Mouse (Mus musculus) heart, embryonic 14.5 days (tissue): Measurements from ENCODE around the gene Inava. TPM values are rescaled to one million over a fixed set of nuclear protein-coding genes. Genes with fewer than 3 reads are reported as not detected.
A peak's percentile ranks its signal among the peaks of the same experiment; 100 is the strongest.

Experiments used
- ATAC-seq: fragments of 200-750 bp; cut with Nextera tagmentation; 2 replicates; pipeline ENCODE4 v1.8.0; 2017; ENCODE audit warnings: low read depth, moderate TSS enrichment; ENCODE audit not compliant: insufficient number of reproducible peaks, insufficient read depth, low FRiP score
- H3K27ac ChIP-seq, 2 experiments: fragments of 200-500 bp in 1 of 2; fragments of 300-500 bp in 1 of 2; sonication (generic) in 1 of 2; replicated peaks in 1 of 2; 2 replicates each; pipeline ENCODE4 v1.5.1; 2012 to 2014; ENCODE audit warnings: low read depth in 2 of 2, low read length in 2 of 2, control low read depth in 1 of 2, mild to moderate bottlenecking in 1 of 2, mixed read lengths in 1 of 2; ENCODE audit not compliant: control insufficient read depth in 1 of 2, insufficient read depth in 1 of 2
- H3K27me3 ChIP-seq: fragments of 300-500 bp; sonication (generic); 2 replicates; pipeline ENCODE4 v1.6.1; 2014; ENCODE audit warnings: mild to moderate bottlenecking, low read length, control low read depth; ENCODE audit not compliant: control insufficient read depth, insufficient read depth
- H3K36me3 ChIP-seq: fragments of 300-500 bp; sonication (generic); 2 replicates; pipeline ENCODE4 v1.6.1; 2014; ENCODE audit warnings: mild to moderate bottlenecking, control low read depth, low read length, mixed read lengths; ENCODE audit not compliant: control insufficient read depth, insufficient read depth
- H3K4me1 ChIP-seq, 2 experiments: fragments of 200-500 bp in 1 of 2; fragments of 300-500 bp in 1 of 2; sonication (generic) in 1 of 2; 2 replicates each; pipeline ENCODE4 v1.6.1; 2012 to 2014; ENCODE audit warnings: low read length in 2 of 2, control low read depth in 1 of 2, mixed read lengths in 1 of 2; ENCODE audit not compliant: control insufficient read depth in 2 of 2, insufficient read depth in 2 of 2
- H3K4me2 ChIP-seq: fragments of 300-500 bp; sonication (generic); 2 replicates; pipeline ENCODE4 v1.6.1; 2014; ENCODE audit warnings: mild to moderate bottlenecking, low read length
- H3K4me3 ChIP-seq, 2 experiments: fragments of 200-500 bp in 1 of 2; fragments of 300-500 bp in 1 of 2; sonication (generic) in 1 of 2; 2 replicates each; pipeline ENCODE4 v1.5.1; 2012 to 2014; ENCODE audit warnings: low read length in 2 of 2, mild to moderate bottlenecking in 2 of 2, control low read depth in 1 of 2, low read depth in 1 of 2, moderate library complexity in 1 of 2; ENCODE audit not compliant: control insufficient read depth in 1 of 2, insufficient read depth in 1 of 2
- H3K9ac ChIP-seq: fragments of 300-500 bp; sonication (generic); 2 replicates; pipeline ENCODE4 v1.6.1; 2014; ENCODE audit warnings: mild to moderate bottlenecking, low read length
- H3K9me3 ChIP-seq: fragments of 300-500 bp; sonication (generic); 2 replicates; pipeline ENCODE4 v1.6.1; 2016; ENCODE audit warnings: low read length, control low read depth; ENCODE audit not compliant: control insufficient read depth
- WGBS: fragments of 180-500 bp; shearing (Covaris S2); extraction: QIAGEN DNeasy Blood & Tissue Kit; methylation state at CpG from one replicate; pipeline ENCODE4 v1.1.7; 2014; 5-methylcytosine and 5-hydroxymethylcytosine counted together
- polyA plus RNA-seq: library from polyadenylated mRNA; unstranded; fragments of >200 nt; fragmentation: Nextera tagmentation; extraction: Ambion mirVana; gene quantifications from 2 replicates; pipeline ENCODE4 v1.2.1, GENCODE M21; 2014

Gene Inava
- polyA plus RNA-seq, 1 experiment from 2014 or later: 0.30 TPM

DNA sequence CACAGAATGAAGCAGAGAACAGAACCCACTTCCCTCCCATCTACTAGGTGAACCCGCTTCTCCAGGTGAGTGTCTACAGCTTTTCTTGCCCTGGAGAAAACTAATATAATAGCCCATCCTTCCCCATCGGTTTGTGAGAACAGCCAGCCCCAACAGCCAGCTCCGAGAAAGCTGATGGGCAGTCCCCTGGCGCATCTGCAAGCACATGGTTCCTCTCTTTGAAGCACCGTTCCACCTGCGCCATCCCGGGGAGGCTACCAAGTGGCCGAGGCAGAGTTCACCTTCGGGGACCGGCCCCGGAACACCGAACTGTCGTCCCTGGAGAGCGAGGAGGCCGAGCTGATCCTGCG, 25.5 kb upstream of the Inava start:
- Histone ChIP-seq H3K9ac (peak overlapping the region; percentile 68), H3K9me3 (no peaks in the 10 kb centered on the region), H3K4me1 (peaks cover 7 to 19% of the 10 kb centered on the region in 2 experiments), H3K36me3 (no peaks in the 10 kb centered on the region), H3K27me3 (peaks cover 64% of the 10 kb centered on the region), H3K4me2 (peak overlapping the region; percentile 96), H3K4me3 (peak overlapping the region; percentile 54 to 58), H3K27ac (no peak overlapping the region)
- ATAC-seq: no peak
- whole genome bisulfite sequencing: 5% methylated on average over 16 of the region's 16 CpGs

DNA sequence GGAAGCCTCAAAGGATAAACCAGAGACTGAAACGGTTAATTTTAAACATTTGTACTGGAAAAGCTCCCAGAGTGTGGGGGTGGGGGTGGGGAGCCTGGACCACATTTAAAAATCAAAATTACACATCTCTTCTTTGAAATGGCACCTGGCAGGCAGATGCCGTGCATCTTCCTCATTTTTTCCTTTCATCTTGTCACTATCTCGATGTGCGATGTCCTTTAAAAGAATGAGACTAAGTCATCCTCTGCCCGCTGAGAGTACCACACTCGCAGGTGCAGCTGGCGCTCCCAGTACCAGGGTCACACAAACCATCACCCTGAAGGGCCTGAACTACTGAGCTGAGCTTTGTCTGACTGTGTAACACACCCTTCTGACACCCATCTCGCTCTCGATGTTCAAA, 24.4 kb upstream of the Inava start:
- Histone ChIP-seq H3K27me3 (peaks cover 64% of the 10 kb centered on the region), H3K9ac (no peak overlapping the region), H3K9me3 (no peaks in the 10 kb centered on the region), H3K4me1 (peaks cover 7 to 19% of the 10 kb centered on the region in 2 experiments), H3K36me3 (no peaks in the 10 kb centered on the region), H3K4me3 (no peak overlapping the region), H3K27ac (no peak overlapping the region), H3K4me2 (no peak overlapping the region)
- 76% methylated on average over 9 of the region's 9 CpGs for WGBS
- ATAC-seq: no peak

DNA sequence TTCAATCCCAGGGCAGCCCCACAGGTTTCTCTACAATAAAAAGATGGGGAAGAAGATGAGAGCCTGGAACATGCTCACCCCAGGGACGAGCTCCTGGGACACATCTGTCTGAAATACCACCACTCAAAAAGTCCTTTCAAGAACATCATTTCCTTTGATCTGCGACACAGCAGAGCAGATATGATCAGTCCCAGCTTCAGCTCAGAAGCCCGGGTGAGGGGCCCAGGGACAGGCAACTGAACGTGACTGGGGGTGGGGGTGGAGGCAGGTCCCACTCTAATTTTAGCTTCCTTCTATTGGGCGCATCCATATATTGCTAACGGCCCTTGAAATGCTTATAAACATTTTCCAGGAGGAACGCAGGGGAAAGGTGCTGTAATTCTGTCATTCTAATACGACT, 21.6 kb upstream of the Inava start:
- Histone ChIP-seq H3K27ac (no peak overlapping the region), H3K9ac (no peak overlapping the region; the same call in 1 of the 2 replicates), H3K9me3 (no peaks in the 10 kb centered on the region), H3K36me3 (no peaks in the 10 kb centered on the region), H3K4me1 (peaks cover 4 to 16% of the 10 kb centered on the region in 2 experiments), H3K4me2 (peak overlapping the region; percentile 25), H3K4me3 (no peak overlapping the region), H3K27me3 (peaks cover 41% of the 10 kb centered on the region)
- ATAC-seq: no peak
- WGBS: 26% methylated on average over 8 of the region's 8 CpGs

DNA sequence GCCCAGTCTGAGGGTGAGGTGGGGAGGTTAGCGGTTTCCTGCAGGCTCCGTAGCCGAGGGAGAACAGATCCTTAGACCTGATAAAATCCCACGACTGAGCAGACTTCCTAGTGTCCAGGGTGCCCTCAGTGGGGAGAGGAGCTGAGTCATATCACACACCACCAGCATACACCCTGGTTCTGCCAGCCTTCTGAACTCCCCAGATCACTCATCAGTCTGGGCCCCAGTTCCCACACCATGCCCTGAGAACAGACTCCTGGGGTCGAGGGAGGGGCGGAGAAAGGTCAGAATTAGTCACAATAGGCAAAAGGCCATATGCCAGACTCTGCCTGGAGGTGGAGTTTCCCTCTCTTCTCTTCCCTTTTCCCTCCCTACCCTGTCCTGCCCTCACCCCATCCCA, 21.1 kb upstream of the Inava start:
- Histone ChIP-seq H3K27me3 (peaks cover 36% of the 10 kb centered on the region), H3K9me3 (no peaks in the 10 kb centered on the region), H3K4me3 (no peak overlapping the region), H3K4me2 (no peak overlapping the region), H3K4me1 (peaks cover 3 to 13% of the 10 kb centered on the region in 2 experiments; a peak in 3 of 4 replicates), H3K9ac (no peak overlapping the region), H3K27ac (no peak overlapping the region), H3K36me3 (no peaks in the 10 kb centered on the region)
- 26% methylated on average over 6 of the region's 6 CpGs for WGBS
- 0 out of 2 replicates have a peak, but pooled peaks have one; percentile 8 for ATAC-seq

DNA sequence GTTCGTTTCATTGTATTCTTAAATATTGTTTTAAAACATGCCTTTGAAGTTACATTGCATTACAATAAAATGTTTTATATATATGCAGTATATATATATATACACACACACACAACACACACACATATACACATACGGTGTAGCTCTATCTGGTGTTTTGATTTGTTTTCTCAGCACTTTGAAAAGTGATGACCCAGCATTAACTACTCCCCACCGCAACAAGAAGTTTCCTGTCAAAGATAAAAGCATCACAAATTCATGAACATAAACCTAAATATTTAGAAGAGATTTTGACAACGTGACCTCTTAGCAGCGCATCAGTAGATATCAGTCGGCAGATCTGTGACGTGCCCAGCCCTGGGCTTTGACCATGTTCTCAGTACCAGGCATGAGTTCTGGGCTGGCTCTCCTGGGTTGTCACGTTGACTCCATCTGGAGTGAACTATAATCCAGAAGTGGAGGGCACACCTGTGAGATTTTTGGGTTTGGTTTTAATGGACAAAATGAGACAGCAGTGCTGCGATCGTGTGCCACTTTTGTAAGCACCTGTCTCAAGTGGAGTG, 20.5 kb upstream of the Inava start:
- 82% methylated on average over 10 of the region's 10 CpGs for WGBS
- no peak for ATAC-seq
- Histone ChIP-seq H3K27me3 (peaks cover 30% of the 10 kb centered on the region), H3K9ac (no peak overlapping the region), H3K4me2 (no peak overlapping the region), H3K4me1 (peaks cover 0 to 9% of the 10 kb centered on the region in 2 experiments; a peak in 3 of 4 replicates), H3K4me3 (no peak overlapping the region), H3K9me3 (no peaks in the 10 kb centered on the region), H3K36me3 (no peaks in the 10 kb centered on the region), H3K27ac (no peak overlapping the region)

DNA sequence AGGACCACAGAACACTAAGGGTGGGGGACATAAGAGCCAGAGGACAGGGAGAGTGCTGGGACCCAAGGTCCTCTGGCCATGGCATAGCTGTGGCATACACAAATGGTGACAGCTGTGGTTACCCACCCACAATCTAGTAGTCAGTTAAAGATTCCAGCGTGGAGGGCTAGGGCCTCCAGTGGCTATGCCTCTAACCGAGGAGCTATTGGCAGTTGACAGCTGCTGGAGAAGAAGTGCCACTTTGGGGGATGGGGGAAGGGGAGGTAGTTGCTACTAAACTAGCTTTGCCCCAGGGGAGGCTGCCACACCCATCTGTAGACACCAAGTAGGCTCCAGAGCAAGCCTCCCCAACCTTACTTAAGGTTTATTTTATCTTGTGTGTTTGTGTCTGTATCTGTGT, 19.4 kb upstream of the Inava start:
- WGBS: 11% methylated on average over 2 of the region's 2 CpGs
- Histone ChIP-seq H3K27ac (no peak overlapping the region), H3K9ac (no peak overlapping the region), H3K9me3 (no peaks in the 10 kb centered on the region), H3K27me3 (peaks cover 19% of the 10 kb centered on the region), H3K4me1 (peaks cover 0 to 7% of the 10 kb centered on the region in 2 experiments; a peak in 2 of 4 replicates), H3K4me2 (no peak overlapping the region), H3K4me3 (no peak overlapping the region), H3K36me3 (no peaks in the 10 kb centered on the region)
- no peak for ATAC-seq

DNA sequence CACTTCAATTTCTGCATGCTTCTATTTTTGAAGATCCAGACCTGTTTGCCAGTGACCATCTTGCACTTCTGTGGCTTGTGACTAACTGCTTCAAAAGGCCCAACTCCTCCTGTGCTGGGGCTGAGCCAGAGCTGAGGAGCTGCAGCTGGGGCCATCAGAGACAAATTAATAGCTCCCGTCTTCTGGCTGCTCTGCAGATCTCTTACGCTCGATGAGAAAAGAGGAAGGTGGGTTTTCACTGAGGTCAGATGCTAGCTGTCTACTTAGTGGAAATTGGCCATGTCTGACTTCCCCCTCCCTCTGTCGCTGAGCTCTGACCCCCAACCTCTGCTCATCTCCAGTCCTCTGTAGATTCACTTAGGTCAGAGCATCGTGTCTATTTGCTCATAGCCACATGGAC, 15.6 kb upstream of the Inava start:
- WGBS: 59% methylated on average over 5 of the region's 5 CpGs
- Histone ChIP-seq H3K9me3 (no peaks in the 10 kb centered on the region), H3K36me3 (no peaks in the 10 kb centered on the region), H3K4me3 (no peak overlapping the region), H3K4me1 (no peaks in the 10 kb centered on the region), H3K27me3 (no peaks in the 10 kb centered on the region), H3K27ac (no peak overlapping the region), H3K4me2 (no peak overlapping the region), H3K9ac (no peak overlapping the region)
- no peak for ATAC-seq

DNA sequence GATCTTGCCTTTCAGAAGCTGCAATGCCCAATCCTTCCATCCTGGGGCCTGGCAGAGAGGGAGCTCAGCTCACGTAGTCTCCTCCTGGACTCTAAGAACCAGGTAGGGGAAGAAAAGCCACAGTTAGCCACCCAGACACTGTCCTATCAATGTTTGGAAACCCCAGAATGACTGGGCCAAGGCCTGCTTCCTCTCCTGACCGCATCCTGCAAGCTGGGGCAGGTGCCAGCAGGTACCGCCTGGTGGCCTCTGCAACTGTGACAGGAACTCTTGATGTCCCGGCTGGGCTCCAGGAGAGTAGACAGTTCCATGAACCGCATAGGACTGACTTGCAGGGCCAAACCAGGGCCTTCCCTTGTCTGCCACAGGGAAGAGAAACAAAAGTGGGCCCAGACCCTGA, 13.3 kb upstream of the Inava start:
- Histone ChIP-seq H3K4me3 (no peak overlapping the region), H3K4me2 (no peak overlapping the region), H3K36me3 (no peaks in the 10 kb centered on the region), H3K9me3 (no peaks in the 10 kb centered on the region), H3K9ac (no peak overlapping the region), H3K27me3 (no peaks in the 10 kb centered on the region), H3K27ac (no peak overlapping the region), H3K4me1 (no peaks in the 10 kb centered on the region)
- 84% methylated on average over 5 of the region's 5 CpGs for WGBS
- ATAC-seq: no peak
